Mouse (Mus musculus): Measurements from ENCODE around the gene Selenof. TPM values are rescaled to one million over a fixed set of nuclear protein-coding genes. Genes with fewer than 3 reads are reported as not detected.

The Selenof gene
- polyA plus RNA-seq, 1 experiment from 2014 or later, result 470 TPM

DNA sequence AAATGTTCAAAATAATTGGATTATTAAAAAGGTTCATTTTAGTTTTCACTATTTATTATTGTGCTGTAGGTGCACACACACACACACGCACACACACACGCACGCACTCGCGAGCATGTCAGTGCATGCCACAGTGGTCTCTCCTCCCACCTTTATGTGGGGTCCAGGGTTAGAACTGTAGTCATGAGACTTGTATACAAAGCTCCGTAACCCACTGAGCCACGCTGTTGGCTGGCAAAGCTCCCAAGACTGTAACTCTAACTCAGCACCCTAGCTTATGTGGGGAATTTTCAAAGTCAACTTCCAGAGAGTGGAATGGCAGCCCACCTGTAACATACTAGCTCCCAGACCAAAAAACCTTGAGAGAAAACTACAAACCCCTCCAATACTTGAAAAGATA is 25.0 kb upstream of the Selenof start:
- H3K27ac ChIP-seq (ENCODE audit: low read length), result no peak overlapping the region
- no peaks in the 10 kb centered on the region for H3K27me3 ChIP-seq (ENCODE audit: control insufficient read depth, insufficient read depth, low read length)
- H3K9ac ChIP-seq (ENCODE audit: low read length), result no peak overlapping the region
- H3K36me3 ChIP-seq (ENCODE audit: control insufficient read depth, insufficient read depth), result no peaks in the 10 kb centered on the region
- H3K4me1 ChIP-seq (ENCODE audit: control insufficient read depth, insufficient read depth, low read length), result peaks cover 21% of the 10 kb centered on the region
- no peak for ATAC-seq (replicated peaks; ENCODE audit: extremely low read depth, insufficient read depth, low FRiP score)
- WGBS, result 87% methylated on average over 7 of the region's 7 CpGs
- H3K9me3 ChIP-seq (replicated peaks; ENCODE audit: control insufficient read depth, low read length), result no peaks in the 10 kb centered on the region
- no peak overlapping the region for H3K4me2 ChIP-seq (ENCODE audit: low read depth, low read length)
- no peak overlapping the region for H3K4me3 ChIP-seq (ENCODE audit: low read length)

DNA sequence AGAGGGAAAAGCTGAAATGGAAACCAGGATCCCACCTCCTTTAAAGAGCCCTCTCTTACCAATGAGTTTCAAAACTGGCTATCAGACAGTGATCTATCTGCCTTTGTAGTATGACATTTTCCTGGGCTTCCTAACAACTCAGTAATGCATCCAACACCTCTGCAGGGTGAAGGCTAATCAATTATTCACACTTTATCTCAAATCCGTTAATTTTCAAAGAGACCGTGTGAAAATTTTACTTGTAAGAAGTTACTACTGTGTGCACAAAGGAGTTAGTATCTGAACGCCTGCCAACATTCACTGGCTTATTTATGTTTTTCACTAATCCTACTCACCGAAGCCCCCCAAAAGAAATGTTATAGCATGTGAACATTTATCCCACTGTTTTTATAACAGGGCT is 24.3 kb upstream of the Selenof start:
- Histone ChIP-seq H3K27me3 (ENCODE audit: control insufficient read depth, insufficient read depth, low read length) (no peaks in the 10 kb centered on the region), H3K9me3 (replicated peaks; ENCODE audit: control insufficient read depth, low read length) (no peaks in the 10 kb centered on the region), H3K36me3 (ENCODE audit: control insufficient read depth, insufficient read depth) (no peaks in the 10 kb centered on the region), H3K4me3 (ENCODE audit: low read length) (no peak overlapping the region), H3K9ac (ENCODE audit: low read length) (no peak overlapping the region), H3K4me2 (ENCODE audit: low read depth, low read length) (no peak overlapping the region), H3K27ac (ENCODE audit: low read length) (no peak overlapping the region), H3K4me1 (ENCODE audit: control insufficient read depth, insufficient read depth, low read length) (peaks cover 21% of the 10 kb centered on the region)
- WGBS, result 59% methylated on average over 4 of the region's 4 CpGs
- no peak for ATAC-seq (replicated peaks; ENCODE audit: extremely low read depth, insufficient read depth, low FRiP score)

DNA sequence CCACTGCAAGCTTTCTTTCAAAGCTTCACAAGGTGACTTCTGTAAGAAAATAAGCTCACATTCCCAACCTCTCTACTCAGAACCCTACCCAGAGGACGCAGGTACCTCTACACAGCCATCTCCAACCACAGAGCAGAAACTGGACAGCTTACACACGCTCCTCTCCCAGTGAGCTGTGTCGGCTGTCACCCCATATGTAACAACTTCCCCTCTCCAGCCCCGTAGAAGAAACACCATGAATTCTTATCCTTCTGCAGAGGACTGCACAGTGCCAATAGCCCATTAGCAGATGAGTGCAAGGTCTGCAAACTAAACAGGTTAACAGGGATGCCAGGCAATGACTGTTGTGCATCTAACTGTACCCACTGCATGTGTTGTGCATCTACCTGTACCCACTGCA is 23.6 kb upstream of the Selenof start:
- Histone ChIP-seq H3K36me3 (ENCODE audit: control insufficient read depth, insufficient read depth) (no peaks in the 10 kb centered on the region), H3K9ac (ENCODE audit: low read length) (no peak overlapping the region), H3K4me1 (ENCODE audit: control insufficient read depth, insufficient read depth, low read length) (peaks cover 21% of the 10 kb centered on the region), H3K9me3 (replicated peaks; ENCODE audit: control insufficient read depth, low read length) (no peaks in the 10 kb centered on the region), H3K27me3 (ENCODE audit: control insufficient read depth, insufficient read depth, low read length) (no peaks in the 10 kb centered on the region), H3K4me2 (ENCODE audit: low read depth, low read length) (no peak overlapping the region), H3K27ac (ENCODE audit: low read length) (no peak overlapping the region), H3K4me3 (ENCODE audit: low read length) (no peak overlapping the region)
- ATAC-seq (replicated peaks; ENCODE audit: extremely low read depth, insufficient read depth, low FRiP score), result no peak
- 30% methylated on average over 4 of the region's 4 CpGs for WGBS

DNA sequence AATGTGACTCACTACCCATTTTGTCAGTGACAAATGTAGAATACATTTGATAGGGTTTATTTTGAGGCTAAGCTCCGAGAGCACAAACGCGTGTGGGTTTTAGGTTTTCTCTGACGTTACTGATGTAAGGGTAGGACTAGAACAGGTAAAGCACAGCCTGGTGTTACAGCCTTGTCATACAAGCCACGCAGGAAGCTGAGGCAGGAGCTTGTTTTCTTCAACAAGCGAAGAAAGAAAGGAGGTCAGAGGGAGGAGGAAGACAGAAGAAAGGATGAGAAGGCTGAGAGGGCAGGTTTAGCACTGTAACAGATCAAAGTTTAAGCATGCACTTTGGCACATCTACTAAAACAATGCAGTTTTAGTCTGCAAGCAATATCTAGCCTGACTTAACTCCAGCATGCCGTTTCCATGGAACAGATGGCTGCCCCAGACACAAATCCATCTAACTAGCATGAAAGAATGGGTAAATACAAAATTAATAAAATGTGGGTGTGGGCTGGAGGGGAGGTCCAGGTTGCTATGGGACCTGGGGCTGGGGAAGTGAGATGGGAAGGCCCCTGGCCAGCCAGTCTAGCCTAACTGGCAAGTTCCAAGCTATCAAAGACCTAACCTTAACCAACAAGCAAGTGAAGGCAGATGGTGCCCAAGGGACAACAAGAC is 21.8 kb upstream of the Selenof start:
- H3K27me3 ChIP-seq (ENCODE audit: control insufficient read depth, insufficient read depth, low read length), result no peaks in the 10 kb centered on the region
- 87% methylated on average over 7 of the region's 7 CpGs for WGBS
- ATAC-seq (replicated peaks; ENCODE audit: extremely low read depth, insufficient read depth, low FRiP score), result no peak

DNA sequence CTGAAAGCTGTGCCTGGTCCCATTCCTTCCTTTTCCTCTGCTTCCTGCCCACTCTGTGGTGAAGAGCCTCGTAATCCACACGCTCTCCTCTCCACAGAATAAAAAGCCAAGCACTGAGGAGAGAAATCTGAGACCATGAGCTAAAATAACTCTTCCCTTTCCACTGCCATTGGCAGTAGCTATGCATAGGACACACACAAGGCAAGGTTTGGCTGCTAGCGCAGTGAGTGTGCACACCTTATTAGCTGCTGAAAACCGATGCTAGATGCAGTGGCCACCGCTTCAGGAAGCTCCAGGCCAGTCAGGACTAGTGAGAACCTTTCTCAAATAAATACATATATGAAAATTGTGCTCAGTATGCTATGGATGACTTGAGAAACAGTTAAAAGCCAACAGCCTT is 20.1 kb upstream of the Selenof start:
- Histone ChIP-seq H3K4me1 (ENCODE audit: control insufficient read depth, insufficient read depth, low read length) (peaks cover 17% of the 10 kb centered on the region), H3K27ac (ENCODE audit: low read length) (no peak overlapping the region), H3K36me3 (ENCODE audit: control insufficient read depth, insufficient read depth) (no peaks in the 10 kb centered on the region), H3K9me3 (replicated peaks; ENCODE audit: control insufficient read depth, low read length) (no peaks in the 10 kb centered on the region), H3K4me3 (ENCODE audit: low read length) (no peak overlapping the region), H3K4me2 (ENCODE audit: low read depth, low read length) (no peak overlapping the region), H3K9ac (ENCODE audit: low read length) (no peak overlapping the region), H3K27me3 (ENCODE audit: control insufficient read depth, insufficient read depth, low read length) (no peaks in the 10 kb centered on the region)
- WGBS, result 90% methylated on average over 5 of the region's 5 CpGs
- no peak for ATAC-seq (replicated peaks; ENCODE audit: extremely low read depth, insufficient read depth, low FRiP score)

More for the DNA sequence above, 21.8 kb upstream of the Selenof start:
- Histone ChIP-seq H3K9me3 (replicated peaks; ENCODE audit: control insufficient read depth, low read length) (no peaks in the 10 kb centered on the region), H3K4me2 (ENCODE audit: low read depth, low read length) (no peak overlapping the region), H3K4me3 (ENCODE audit: low read length) (no peak overlapping the region), H3K27ac (ENCODE audit: low read length) (no peak overlapping the region), H3K36me3 (ENCODE audit: control insufficient read depth, insufficient read depth) (no peaks in the 10 kb centered on the region), H3K9ac (ENCODE audit: low read length) (no peak overlapping the region), H3K4me1 (ENCODE audit: control insufficient read depth, insufficient read depth, low read length) (peaks cover 10% of the 10 kb centered on the region)

DNA sequence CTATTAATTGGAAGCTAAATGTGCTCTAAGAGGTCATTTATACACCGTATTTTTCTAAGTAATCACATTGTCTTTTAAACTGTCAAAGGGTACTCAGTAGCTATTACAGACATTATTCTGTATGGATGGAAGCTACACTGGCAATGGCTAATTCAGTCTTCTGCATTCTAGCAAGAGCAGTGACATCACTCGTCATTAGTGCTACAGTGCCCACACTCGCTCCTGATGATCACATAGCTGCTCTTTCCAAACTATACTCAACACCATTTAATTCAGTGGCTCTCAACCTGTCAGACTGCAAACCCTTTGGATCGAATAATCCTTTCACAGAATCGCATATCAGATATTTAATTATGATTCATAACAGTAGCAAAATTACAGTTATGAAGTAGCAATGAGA is 19.4 kb upstream of the Selenof start:
- Histone ChIP-seq H3K4me1 (ENCODE audit: control insufficient read depth, insufficient read depth, low read length) (peaks cover 14% of the 10 kb centered on the region), H3K4me2 (ENCODE audit: low read depth, low read length) (no peak overlapping the region), H3K27ac (ENCODE audit: low read length) (no peak overlapping the region), H3K9ac (ENCODE audit: low read length) (no peak overlapping the region), H3K27me3 (ENCODE audit: control insufficient read depth, insufficient read depth, low read length) (no peaks in the 10 kb centered on the region), H3K9me3 (replicated peaks; ENCODE audit: control insufficient read depth, low read length) (no peaks in the 10 kb centered on the region), H3K4me3 (ENCODE audit: low read length) (no peak overlapping the region), H3K36me3 (ENCODE audit: control insufficient read depth, insufficient read depth) (no peaks in the 10 kb centered on the region)
- ATAC-seq (replicated peaks; ENCODE audit: extremely low read depth, insufficient read depth, low FRiP score), result no peak
- 77% methylated on average over 5 of the region's 5 CpGs for WGBS

DNA sequence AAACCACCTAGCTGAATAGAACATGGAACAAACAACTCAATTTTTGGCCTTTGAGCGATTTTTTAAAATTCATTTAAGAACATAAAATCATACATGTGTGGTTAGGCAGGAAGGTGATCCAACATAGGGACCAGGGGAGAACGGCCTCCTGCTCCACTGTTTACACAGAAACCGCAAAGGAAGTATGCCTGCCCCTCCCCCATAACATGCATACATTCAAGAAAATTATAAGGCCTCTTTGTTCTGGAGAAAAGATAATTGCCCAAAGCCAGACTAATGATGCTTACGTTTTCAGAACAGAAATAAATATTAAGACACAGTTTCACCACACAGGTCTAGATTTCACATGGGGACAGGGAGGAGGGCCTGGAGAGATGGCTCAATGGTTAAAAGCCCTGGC is 18.7 kb upstream of the Selenof start:
- Histone ChIP-seq H3K9ac (ENCODE audit: low read length) (no peak overlapping the region), H3K4me2 (ENCODE audit: low read depth, low read length) (no peak overlapping the region), H3K4me3 (ENCODE audit: low read length) (no peak overlapping the region), H3K4me1 (ENCODE audit: control insufficient read depth, insufficient read depth, low read length) (peaks cover 9% of the 10 kb centered on the region), H3K27ac (ENCODE audit: low read length) (no peak overlapping the region), H3K36me3 (ENCODE audit: control insufficient read depth, insufficient read depth) (no peaks in the 10 kb centered on the region), H3K9me3 (replicated peaks; ENCODE audit: control insufficient read depth, low read length) (no peaks in the 10 kb centered on the region), H3K27me3 (ENCODE audit: control insufficient read depth, insufficient read depth, low read length) (no peaks in the 10 kb centered on the region)
- peak; percentile 41; the same call in 1 of the 2 replicates for ATAC-seq (replicated peaks; ENCODE audit: extremely low read depth, insufficient read depth, low FRiP score)
- WGBS, result 64% methylated on average over 4 of the region's 4 CpGs

DNA sequence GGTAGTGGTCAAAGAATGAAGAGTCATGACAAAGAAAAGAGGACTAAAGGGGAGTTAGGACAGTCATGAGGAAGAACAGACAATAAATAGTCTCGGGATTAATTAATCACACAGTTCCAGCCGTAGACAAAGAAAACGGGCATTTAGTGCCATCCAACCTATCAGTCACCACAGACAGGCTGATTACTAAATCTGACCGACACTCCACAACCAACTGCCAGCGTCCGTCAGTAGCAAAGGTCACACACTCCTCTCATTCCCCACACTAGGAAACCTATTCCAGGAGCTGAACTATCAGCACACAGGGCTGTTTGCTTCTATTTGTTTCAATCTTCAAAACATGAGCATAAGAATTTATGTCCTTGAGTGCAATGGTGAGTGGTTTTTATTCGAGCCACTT is 16.2 kb upstream of the Selenof start:
- Histone ChIP-seq H3K4me1 (ENCODE audit: control insufficient read depth, insufficient read depth, low read length) (peaks cover 21% of the 10 kb centered on the region), H3K9ac (ENCODE audit: low read length) (no peak overlapping the region), H3K4me2 (ENCODE audit: low read depth, low read length) (no peak overlapping the region), H3K9me3 (replicated peaks; ENCODE audit: control insufficient read depth, low read length) (no peaks in the 10 kb centered on the region), H3K36me3 (ENCODE audit: control insufficient read depth, insufficient read depth) (no peaks in the 10 kb centered on the region), H3K4me3 (ENCODE audit: low read length) (no peak overlapping the region), H3K27ac (ENCODE audit: low read length) (no peak overlapping the region), H3K27me3 (ENCODE audit: control insufficient read depth, insufficient read depth, low read length) (no peaks in the 10 kb centered on the region)
- WGBS, result 46% methylated on average over 7 of the region's 7 CpGs
- ATAC-seq (replicated peaks; ENCODE audit: extremely low read depth, insufficient read depth, low FRiP score), result no peak

DNA sequence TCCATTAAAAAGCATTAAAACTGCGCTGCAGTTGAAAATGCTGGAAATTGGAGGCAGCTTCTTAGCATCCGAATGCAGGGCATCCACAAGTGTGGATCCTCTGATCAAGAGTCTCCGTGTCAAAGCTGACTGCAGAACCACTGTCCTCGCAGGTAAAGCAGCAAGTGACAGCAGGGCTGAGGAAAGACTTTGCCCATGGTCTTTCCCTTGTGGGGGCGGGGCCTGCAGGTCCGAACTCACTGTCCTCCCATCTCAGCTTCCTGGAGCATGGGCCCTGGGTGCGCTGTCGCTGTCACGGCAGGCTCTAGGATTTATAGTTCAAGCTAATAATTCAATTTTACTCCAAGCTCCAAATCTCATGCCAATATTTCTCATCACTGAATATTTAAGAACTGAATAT is 15.6 kb upstream of the Selenof start:
- 80% methylated on average over 9 of the region's 9 CpGs for WGBS

More for the DNA sequence above, 15.6 kb upstream of the Selenof start:
- no peaks in the 10 kb centered on the region for H3K27me3 ChIP-seq (ENCODE audit: control insufficient read depth, insufficient read depth, low read length)
- H3K9me3 ChIP-seq (replicated peaks; ENCODE audit: control insufficient read depth, low read length), result no peaks in the 10 kb centered on the region
- no peak for ATAC-seq (replicated peaks; ENCODE audit: extremely low read depth, insufficient read depth, low FRiP score)
- no peak overlapping the region for H3K4me3 ChIP-seq (ENCODE audit: low read length)
- H3K4me1 ChIP-seq (ENCODE audit: control insufficient read depth, insufficient read depth, low read length), result peaks cover 21% of the 10 kb centered on the region
- H3K4me2 ChIP-seq (ENCODE audit: low read depth, low read length), result no peak overlapping the region
- no peak overlapping the region for H3K9ac ChIP-seq (ENCODE audit: low read length)
- no peak overlapping the region for H3K27ac ChIP-seq (ENCODE audit: low read length)
- no peaks in the 10 kb centered on the region for H3K36me3 ChIP-seq (ENCODE audit: control insufficient read depth, insufficient read depth)
